Mouse (Mus musculus) hematopoietic stem cell, adult 5-6 weeks (primary cell): ENCODE data around the gene 4930467E23Rik. TPM values are rescaled to one million over a fixed set of nuclear protein-coding genes. Genes with fewer than 3 reads are reported as not detected.
"Not testable (repeated sequence)": the region's sequence is repeated elsewhere in the genome, so short reads cannot be mapped to it uniquely, and the experiment has no call there.

ENCODE experiments used
- ATAC-seq, 2 experiments: fragments of 125-278 bp in 1 of 2; replicated peaks in 1 of 2; 2 replicates each; pipeline ENCODE4 v1.8.0; 2016 to 2017; ENCODE audit warnings: inconsistent platforms in 2 of 2, mild to moderate bottlenecking in 2 of 2, moderate number of reproducible peaks in 2 of 2, low read depth in 1 of 2, moderate TSS enrichment in 1 of 2; ENCODE audit not compliant: low FRiP score in 2 of 2, poor library complexity in 2 of 2, severe bottlenecking in 2 of 2, insufficient read depth in 1 of 2, low TSS enrichment in 1 of 2
- total RNA-seq: library from RNA; stranded (forward); fragments of 172-1452, 232-1000 nt; gene quantifications from 2 replicates; pipeline ENCODE4 v1.2.3, GENCODE M21; 2017

4930467E23Rik gene
- total RNA-seq, 1 experiment from 2014 or later: not detected

DNA sequence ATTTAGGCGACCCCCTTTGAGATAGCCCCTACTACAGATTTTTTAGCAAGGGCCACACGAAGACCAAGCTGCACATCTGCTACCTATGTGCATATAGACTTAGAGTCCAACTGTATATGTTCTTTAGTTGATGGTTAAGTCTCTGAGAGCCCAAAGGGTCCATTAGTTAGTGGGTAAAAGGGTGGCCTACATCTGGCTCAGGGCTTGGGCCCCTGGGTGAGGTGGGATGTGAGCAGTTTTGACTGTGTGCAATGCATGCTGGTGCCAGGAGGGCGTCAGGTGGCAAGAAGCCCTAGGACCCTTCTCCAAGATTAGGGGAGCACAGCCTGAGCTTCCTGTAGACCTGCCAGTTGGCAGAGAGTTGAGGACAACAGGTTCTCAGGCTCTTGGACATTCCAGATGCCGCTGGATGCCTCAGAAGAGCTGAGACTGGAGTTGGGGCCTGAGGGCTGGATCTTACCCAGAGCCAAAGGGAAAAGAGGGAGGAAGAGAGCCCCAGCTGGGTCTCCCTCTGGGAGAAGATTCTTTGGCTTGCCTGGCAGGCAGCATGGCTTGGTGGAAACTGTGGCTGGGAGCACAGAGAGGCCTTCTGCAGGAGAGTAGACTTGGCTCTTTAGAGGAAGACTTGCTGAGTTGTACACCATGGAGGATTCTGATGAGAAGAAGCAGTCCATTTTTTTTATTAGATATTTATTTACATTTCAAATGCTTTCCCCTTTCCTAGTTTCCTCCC lies 33.6 kb downstream of the 4930467E23Rik start:
- not testable (repeated sequence) for ATAC-seq

DNA sequence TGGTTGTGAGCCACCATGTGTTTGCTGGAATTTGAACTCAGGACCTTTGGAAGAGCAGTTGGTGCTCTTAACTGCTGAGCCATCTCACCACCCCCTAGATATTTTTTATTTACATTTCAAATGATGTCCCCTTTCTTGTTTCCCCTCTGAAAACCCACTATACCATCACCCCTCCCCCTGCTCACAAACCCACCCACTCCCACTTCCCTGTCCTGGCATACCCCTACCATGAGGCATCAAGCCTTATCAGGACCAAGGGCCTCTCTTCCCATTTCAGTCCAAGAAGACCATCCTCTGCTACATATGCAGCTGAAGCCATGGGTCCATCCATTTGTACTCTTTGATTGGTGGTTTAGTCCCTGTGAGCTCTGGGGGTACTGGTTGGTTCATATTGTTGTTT lies 36.2 kb downstream of the 4930467E23Rik start:
- not testable (repeated sequence) for ATAC-seq

DNA sequence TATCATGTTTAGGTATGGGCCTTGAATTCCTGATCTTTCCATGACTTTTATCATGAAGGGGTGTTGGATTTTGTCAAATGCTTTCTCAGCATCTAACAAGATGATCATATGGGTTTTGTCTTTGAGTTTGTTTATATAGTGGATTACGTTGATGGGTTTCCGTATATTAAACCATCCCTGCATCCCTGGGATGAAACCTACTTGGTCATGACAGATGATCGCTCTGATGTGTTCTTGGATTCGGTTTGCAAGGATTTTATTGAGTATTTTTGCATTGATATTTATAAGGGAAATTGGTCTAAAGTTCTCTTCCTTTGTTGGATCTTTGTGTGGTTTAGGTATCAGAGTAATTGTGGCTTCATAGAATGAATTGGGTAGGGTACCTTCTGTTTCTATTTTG lies 44.1 kb downstream of the 4930467E23Rik start:
- ATAC-seq: not testable (repeated sequence)

DNA sequence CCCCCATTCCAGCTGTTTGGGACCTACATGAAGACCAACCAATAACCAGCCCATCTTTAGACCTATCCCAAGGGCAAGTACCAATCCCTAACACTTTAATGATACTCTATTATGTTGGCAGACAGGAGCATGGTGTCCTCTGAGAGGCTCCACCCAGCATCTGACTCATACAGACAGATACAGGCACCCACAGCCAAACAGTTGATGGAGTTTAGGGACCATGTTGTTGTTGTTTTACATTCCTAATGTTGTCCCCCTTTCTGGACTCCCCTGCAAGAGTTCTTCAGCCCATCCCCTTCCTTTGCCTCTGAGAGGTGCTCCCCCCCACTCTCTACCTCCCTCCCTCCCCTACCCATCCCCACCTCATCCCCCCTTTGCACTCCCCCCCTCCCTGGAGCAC lies 46.9 kb downstream of the 4930467E23Rik start:
- ATAC-seq: not testable (repeated sequence)

DNA sequence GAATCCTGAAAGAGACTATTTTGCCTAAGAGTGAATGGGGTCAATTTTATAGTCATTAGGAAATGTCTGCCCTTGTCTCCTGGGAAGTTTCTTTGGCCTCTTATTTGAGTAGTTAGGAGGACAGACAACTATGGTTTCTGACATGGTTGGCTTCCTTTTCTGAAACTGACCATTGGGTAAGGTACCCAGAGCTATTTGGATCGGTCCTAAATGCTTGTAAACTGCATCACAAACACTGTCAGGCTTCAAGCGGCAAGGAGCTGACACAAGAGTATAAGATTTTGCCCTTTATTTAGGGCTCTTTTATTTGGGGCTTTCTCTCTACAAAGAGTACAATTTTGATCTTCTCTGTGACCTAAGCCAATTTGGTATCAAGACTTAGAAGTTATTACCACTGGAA lies 48.1 kb downstream of the 4930467E23Rik start:
- ATAC-seq: not testable (repeated sequence)

DNA sequence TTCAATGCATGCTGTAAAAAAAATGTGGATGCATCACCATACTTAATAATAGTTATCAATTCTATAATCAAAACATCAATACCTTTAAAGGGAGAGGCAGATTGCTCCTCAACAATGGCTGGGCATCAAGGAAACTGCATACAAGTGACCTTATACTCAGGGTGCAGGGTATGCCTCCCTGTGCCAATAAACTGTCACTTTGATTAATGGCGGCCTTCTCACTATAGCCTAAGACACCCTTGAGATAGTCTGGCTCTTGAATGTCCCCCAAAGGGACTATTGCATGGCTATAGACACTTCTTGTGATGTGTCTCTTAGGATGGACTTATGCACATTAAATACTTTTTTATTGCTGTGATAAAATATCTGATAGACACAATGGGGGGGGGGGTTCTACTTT lies 48.8 kb downstream of the 4930467E23Rik start:
- not testable (repeated sequence) for ATAC-seq

DNA sequence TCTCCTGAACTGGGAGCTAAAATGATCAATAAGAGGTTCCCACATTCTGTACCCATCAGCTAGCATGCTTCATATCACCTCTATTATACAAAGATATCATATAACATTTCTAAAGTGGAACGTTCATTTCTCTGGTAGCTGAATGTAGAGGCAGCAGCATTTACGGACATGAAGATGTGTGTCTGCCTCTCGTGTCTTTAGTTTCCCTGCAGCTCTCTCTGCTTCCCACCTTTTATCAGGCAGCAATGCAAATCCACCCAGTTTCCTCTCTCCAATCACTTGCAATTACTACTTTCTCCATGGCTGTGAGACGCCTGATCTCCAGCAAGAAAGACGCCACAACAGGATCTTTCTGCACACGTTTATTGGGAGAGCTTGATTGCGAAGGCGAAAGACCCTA lies 49.5 kb downstream of the 4930467E23Rik start:
- ATAC-seq: not testable (repeated sequence)

DNA sequence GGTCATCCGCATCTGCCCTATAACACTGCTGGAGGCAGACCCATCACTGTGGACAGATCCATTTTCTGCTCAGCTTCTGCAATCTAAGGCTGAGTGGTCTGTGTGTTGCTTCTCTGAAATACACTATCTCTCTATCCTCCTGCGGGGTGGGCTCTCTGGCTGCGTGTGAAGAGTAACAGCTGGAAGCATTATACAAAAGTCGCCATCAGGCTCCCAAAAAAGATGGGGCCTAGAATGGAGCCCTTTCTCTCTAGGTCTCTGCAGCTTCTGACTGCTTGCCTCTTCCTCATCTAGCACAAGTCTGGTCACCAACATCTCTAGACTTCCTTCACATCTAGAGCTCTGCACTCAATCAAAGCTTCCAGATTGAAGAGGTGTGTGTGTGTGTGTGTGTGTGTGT lies 50.8 kb downstream of the 4930467E23Rik start:
- not testable (repeated sequence) for ATAC-seq

DNA sequence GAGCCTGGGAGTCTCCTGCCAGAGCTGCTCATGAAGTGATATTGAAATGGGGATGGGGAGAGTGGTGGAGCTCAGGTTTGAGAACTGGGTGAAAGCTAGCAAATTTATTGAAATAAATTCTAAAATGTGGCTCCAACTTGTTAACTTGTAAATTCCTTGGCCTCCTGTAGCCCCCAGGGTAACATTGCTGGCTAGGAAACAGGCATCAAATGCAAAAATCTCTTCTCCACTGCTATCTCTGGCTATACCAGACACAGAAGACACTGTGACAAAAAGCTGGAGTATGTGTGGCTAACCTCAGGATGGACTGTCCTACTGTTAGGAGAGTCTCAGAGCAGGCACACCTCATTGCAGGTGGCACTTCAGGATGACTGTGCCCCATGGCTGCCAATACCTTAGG lies 51.3 kb downstream of the 4930467E23Rik start:
- not testable (repeated sequence) for ATAC-seq

DNA sequence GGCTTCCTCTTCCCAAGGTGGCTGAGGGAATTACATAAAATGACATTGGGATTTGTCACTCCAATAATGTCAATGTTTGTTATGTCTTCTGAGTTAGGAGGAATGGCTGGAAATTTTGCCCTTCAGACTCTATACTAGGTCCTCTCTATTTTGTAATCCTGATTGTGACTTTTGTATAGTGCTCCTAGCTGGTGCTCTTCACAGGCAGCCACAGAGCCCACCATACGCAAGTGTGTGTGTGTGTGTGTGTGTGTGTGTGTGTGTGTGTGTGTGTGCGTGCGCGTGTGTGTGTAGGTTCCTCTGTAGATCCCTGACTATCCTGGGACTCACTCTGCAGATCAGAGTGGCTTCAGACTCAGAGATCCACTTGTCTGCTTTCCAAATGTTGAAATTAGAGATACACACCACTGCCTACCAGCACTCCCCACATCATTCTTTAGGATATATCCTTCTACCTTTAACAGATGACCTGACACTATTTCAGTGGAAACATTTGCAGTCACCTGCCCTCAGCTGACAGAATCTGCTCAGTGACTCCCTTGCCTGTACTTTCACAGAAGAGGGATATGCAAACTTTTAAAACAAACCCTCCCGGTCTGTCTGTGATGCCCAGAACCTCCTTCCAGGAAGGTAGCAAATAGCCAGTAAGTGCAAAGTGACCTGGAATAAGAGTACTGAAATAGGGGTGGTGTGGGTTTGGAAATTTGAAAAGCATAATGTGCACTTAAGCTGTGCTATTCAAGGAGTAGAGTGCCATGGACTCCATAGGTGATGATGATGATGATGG lies 52.1 kb downstream of the 4930467E23Rik start:
- not testable (repeated sequence) for ATAC-seq

DNA sequence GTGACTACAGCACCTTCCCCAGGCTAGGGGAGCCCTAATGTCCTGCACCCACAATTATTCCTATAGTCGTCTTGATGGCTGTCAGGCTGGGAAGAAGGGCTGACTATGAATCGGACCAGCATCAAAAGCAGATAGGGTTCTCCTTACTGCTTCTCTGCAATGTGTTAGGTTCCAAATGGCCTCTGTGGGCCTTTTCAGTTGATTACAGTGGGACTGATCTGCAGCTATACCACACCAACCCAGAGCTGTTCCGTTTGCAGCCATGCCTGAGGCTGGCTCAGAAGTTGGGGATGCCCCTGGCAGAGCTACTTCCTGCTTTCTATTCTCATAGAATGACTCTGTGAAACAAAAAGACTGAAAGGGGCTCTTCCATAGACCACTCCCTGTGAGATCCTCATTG lies 53.4 kb downstream of the 4930467E23Rik start:
- ATAC-seq: not testable (repeated sequence)

DNA sequence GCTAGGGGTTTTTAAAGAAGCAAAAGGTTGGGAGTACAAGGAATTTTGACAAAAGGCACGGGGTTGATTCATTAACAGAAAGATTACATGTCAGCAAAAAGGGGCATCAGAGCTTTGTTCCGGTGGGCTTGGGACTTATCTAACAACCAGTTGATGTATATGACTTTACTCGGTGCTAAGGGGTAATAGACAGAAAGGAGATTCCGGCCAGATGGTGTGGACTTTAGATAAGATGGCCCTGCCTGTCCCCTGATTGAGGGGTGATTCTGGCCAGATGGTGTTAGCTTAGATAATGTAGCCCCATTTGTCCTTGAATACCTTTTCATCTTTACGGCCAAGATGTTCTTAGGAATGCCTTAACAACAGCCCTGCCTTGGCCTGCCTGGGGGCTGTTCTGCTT lies 54.5 kb downstream of the 4930467E23Rik start:
- ATAC-seq: not testable (repeated sequence)

DNA sequence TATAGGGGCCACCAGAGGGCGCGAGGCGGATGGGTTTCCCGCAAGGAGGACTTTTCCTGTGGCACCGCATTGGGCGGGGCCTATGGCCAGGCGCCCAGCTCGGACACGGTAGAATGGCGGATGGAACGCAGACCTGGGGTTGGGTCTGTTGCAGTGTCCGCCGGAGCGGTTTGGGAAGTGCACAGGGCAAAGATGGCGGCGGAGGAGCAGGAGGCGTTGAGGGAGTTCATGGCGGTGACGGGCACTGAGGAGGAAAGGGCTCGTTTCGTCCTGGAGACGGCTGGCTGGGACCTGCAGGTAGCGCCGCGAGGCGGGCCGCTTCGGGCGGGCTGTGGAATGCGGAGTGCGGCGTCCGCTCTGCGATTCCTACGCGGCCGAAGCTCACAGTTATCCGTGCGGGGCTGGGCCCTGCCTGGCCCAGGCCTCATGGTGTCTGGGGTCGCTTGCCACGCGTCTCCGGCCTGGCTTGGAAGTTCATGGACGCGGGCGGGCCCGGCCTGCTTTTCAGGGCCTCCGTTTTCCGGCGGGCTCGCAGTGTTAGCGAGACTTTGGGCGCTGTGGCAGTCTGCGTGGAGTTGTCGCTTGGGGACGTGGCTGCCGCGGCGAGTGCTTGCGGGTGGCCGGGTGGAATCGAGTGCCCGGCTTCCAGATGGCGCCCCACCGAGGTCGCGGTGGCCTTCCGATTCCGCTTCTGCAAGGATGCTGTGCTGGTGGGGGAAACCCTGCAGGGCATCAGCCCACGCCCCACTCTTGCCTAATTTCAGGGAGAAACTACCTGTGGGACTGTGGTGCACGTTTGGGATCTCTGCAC lies 55.4 kb downstream of the 4930467E23Rik start:
- peak; percentile 100 for ATAC-seq

DNA sequence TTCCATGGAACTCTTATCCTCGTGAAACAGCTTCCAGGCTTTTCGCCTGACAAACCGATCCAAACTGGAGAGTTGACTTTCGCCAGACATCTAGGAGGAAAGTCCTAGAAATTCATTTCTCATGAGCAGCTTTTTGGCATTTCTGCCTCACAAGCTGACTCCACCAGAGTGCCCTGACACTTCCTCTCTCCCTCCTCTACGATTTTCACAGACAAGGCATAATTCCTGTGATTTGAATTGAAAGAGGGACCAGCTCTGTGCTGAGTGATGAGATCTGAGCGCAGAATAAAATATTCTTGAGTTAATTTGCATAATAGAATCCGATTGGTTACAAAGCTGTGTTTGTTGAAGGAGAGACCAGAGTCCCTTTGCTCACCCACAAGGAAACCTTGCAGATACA lies 63.3 kb downstream of the 4930467E23Rik start:
- ATAC-seq: not testable (repeated sequence)
